Mouse (Mus musculus) urinary bladder, postnatal 25 days (tissue): ENCODE measurements around the gene Fsip1.
"Not testable (repeated sequence)": the region's sequence is repeated elsewhere in the genome, so short reads cannot be mapped to it uniquely, and the experiment has no call there.

Source experiments
- DNase-seq: peaks from one replicate; pipeline ENCODE4 v3.0.0; 2022; ENCODE audit warnings: low spot score

Gene Fsip1

GRCm38 (mm10) chr2:118174558-118175383 lies 82.0 kb downstream of the Fsip1 start:
- no peak for DNase-seq

GRCm38 (mm10) chr2:118168225-118168624 lies 88.5 kb downstream of the Fsip1 start:
- DNase-seq: no peak

- DNase-seq: no peak
Observed at GRCm38 (mm10) chr2:118167731-118168130, 89.0 kb downstream of the Fsip1 start.

- DNase-seq: no peak
Observed at GRCm38 (mm10) chr2:118165691-118166090, 91.1 kb downstream of the Fsip1 start.

- DNase-seq: no peak
Observed at GRCm38 (mm10) chr2:118164137-118164536, 92.6 kb downstream of the Fsip1 start.

- no peak for DNase-seq
Observed at GRCm38 (mm10) chr2:118162486-118162885, 94.3 kb downstream of the Fsip1 start.

- DNase-seq: no peak
Observed at GRCm38 (mm10) chr2:118160991-118161390, 95.8 kb downstream of the Fsip1 start.

GRCm38 (mm10) chr2:118160547-118160946 lies 96.2 kb downstream of the Fsip1 start:
- DNase-seq: no peak

GRCm38 (mm10) chr2:118159126-118159525 lies 97.6 kb downstream of the Fsip1 start:
- DNase-seq: no peak

- DNase-seq: no peak
Observed at GRCm38 (mm10) chr2:118158095-118158494, 98.7 kb downstream of the Fsip1 start.

GRCm38 (mm10) chr2:118149855-118150563 lies 106.8 kb downstream of the Fsip1 start:
- peak; percentile 41 for DNase-seq

GRCm38 (mm10) chr2:118148321-118149142 lies 108.2 kb downstream of the Fsip1 start:
- no peak for DNase-seq

GRCm38 (mm10) chr2:118147749-118148148 lies 109.0 kb downstream of the Fsip1 start:
- not testable (repeated sequence) for DNase-seq

- no peak for DNase-seq
Observed at GRCm38 (mm10) chr2:118141651-118142050, 115.1 kb downstream of the Fsip1 start.

GRCm38 (mm10) chr2:118139261-118139660 lies 117.5 kb downstream of the Fsip1 start:
- no peak for DNase-seq

GRCm38 (mm10) chr2:118137776-118138175 lies 119.0 kb downstream of the Fsip1 start:
- no peak for DNase-seq

- DNase-seq: no peak
Observed at GRCm38 (mm10) chr2:118137071-118137470, 119.7 kb downstream of the Fsip1 start.

GRCm38 (mm10) chr2:118128313-118128712 lies 128.5 kb downstream of the Fsip1 start:
- DNase-seq: no peak

GRCm38 (mm10) chr2:118127516-118128288 lies 129.1 kb downstream of the Fsip1 start:
- DNase-seq: no peak

GRCm38 (mm10) chr2:118125943-118126470 lies 130.8 kb downstream of the Fsip1 start:
- no peak for DNase-seq

GRCm38 (mm10) chr2:118125211-118125939 lies 131.4 kb downstream of the Fsip1 start:
- no peak for DNase-seq
